ENCODE assay signal across 16 mouse cellular contexts in the genomic region with DNA sequence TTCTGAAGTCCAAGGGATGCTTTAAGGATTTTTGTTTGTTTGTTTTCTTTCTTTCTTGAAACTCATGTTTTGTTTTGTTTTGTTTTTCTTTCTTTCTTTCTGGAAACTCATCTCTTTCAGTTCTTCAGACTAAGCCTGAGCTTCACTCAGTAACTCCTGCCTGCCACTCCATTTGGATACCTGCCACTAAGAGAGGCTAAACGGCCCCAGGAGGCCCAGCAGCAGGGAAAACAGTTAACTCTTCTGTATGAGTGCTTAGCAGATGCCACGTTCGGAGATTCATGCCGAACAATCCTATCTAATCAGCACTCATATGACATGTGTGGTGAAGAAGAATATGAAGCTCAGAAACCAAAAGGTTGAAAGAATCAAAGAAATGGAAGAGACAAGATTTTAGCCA.
"Had no signal": no experiment of that assay in that cellular context is flagged by ENCODE, and none has a peak within 500 bp of the region (broad histone marks: within the 10 kb centered on the region; RNA-seq: fewer than 3 reads in every experiment).

No protein-coding gene starts in this region.

- H3K9ac ChIP-seq: liver, embryonic 13.5 days; midbrain, embryonic 13.5 days; neural tube, embryonic 12.5 days; neural tube, embryonic 15.5 days had no signal

- H3K9me3 ChIP-seq: liver, embryonic 13.5 days; midbrain, embryonic 13.5 days; neural tube, embryonic 12.5 days; neural tube, embryonic 15.5 days had no signal

- H3K4me1 ChIP-seq: liver, embryonic 13.5 days; midbrain, embryonic 13.5 days; neural tube, embryonic 12.5 days; neural tube, embryonic 15.5 days had no signal

- ATAC-seq: midbrain, embryonic 13.5 days had no signal

- H3K36me3 ChIP-seq: liver, embryonic 13.5 days; midbrain, embryonic 13.5 days; neural tube, embryonic 12.5 days; neural tube, embryonic 15.5 days had no signal

- DNase-seq: kidney, postnatal 14 days; kidney, postnatal 4 days; liver, embryonic 13.5 days; lung, adult 2 months; lung, postnatal 14 days; lung, postnatal 4 days; right cerebral cortex, adult 18-20 months; right cerebral cortex, postnatal 14 days; right cerebral cortex, postnatal 4 days; thymus, adult 2 months; thymus, postnatal 14 days; thymus, postnatal 4 days had no signal

- H3K27me3 ChIP-seq: liver, embryonic 13.5 days; midbrain, embryonic 13.5 days; neural tube, embryonic 12.5 days; neural tube, embryonic 15.5 days had no signal

- H3K4me3 ChIP-seq: liver, embryonic 13.5 days; midbrain, embryonic 13.5 days; neural tube, embryonic 12.5 days; neural tube, embryonic 15.5 days had no signal

- H3K4me2 ChIP-seq: liver, embryonic 13.5 days; midbrain, embryonic 13.5 days; neural tube, embryonic 12.5 days; neural tube, embryonic 15.5 days had no signal

- H3K27ac ChIP-seq: liver, embryonic 13.5 days; midbrain, embryonic 13.5 days; neural tube, embryonic 12.5 days; neural tube, embryonic 15.5 days; stomach, postnatal 0 days had no signal
